Mouse (Mus musculus) lung, postnatal 36 days (tissue): Measurements from ENCODE around the gene Fry.

ENCODE experiments used
- DNase-seq: peaks from one replicate; pipeline ENCODE4 v3.0.0; 2022; ENCODE audit warnings: mixed read lengths

Gene Fry

DNA sequence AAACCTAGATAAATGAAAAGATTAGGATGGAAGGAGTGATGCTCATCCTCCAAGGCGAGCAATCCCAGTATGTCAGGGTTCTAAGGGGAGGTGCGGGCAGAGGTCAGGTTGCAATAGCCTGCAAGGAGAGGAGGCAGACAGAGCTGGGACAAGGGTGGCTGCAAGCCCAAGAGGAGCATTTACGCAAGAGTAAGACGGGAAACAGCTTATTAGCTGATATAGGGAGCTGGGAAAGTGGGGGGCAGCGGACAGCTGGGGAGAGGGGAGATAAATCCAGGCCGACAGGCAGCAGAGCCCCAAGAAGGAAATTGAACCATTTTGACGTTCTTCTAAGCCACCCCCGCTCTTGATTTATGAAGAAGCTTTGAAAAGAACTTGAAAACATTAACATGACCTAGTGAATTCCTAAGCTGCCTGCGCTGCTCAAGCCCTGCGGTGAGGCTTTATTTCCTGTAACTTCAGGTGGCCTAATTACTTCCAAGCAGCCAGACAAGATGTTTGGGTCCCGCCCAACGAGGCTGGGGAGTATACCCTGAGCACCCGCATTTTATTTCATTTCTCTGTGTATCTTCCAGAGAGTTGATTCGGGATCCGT is 291.1 kb downstream of the Fry start:
- no peak for DNase-seq

GRCm38 (mm10) chr5:150412750-150413450 is 294.5 kb downstream of the Fry start:
- DNase-seq, result no peak

DNA sequence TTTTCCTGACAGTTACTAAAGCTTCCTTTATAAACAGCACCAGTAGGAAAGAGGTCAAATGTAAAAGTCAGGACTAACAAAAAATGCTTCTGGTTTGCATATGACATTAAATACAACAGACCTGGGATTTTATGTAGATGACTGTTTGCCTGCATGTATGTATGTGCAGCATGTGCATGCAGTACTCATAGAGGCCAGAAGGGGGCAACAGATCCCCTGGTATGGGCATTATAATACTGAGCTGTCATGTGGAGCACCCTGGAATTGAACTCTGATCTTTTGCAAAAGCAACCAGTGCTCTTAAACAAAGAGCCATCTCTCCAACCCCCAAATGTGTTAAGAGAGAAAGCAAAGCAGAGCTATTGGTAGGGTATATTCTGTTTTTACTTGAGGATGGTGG is 296.4 kb downstream of the Fry start:
- no peak for DNase-seq

DNA sequence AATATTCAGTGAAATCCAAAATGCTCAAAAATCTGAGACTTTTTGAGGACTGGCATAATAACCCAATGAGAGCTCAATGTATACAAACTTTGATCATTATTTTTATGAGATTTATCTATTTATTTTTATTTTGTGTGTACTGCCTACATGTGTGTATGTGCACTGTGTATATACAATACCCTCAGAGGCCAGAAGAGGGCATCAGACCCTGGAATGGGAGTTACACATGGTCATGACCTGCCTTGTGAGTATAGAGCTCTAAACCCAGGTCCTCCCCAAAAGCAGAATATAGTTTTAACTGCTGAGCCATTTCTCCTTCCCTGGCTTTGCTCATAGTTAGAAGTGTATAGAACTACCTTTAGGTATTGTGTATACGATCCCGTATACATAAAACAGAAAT is 298.8 kb downstream of the Fry start:
- DNase-seq, result no peak

GRCm38 (mm10) chr5:150418035-150418434 is 299.6 kb downstream of the Fry start:
- DNase-seq, result no peak

DNA sequence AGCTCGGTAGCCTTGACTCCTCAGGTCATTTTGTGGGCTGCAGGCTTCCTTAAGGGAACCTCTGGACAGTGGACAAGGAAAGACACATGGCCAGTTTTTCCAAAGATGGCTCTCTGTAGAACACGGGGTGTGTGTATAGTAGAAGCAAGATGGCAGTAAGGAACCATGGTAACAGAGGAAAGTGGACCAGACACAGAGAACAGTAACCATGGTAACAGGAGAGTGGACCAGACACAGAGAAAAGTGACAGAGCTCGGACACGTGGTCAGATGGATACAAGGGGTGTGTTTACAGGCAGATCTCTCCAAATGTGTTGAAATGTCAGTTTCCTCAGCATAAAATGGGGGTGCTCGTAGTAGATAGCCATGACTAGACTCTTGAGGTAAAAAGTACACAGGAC is 306.6 kb downstream of the Fry start:
- DNase-seq, result no peak

GRCm38 (mm10) chr5:150426595-150426994 is 308.1 kb downstream of the Fry start:
- DNase-seq, result peak; percentile 48

DNA sequence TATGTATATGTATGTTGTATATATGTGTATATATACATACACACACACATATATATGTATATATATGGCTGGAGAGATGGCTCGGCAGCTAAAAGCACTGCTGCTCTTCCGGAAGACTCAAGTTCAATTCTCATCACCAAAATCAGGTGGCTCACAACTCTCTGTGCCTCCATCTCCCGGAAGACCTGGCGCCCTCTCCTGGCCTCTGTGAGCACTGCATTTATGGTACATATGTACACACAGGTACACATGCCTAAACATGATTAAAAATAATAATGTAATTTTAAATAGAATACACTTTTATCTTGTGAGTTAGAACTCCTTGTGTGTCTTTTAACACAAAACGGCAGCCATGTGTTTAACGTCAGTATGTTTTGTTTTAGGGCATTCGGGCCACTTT is 312.8 kb downstream of the Fry start:
- peak; percentile 16 for DNase-seq

- DNase-seq, result no peak
Measured at GRCm38 (mm10) chr5:150432960-150433359, 314.5 kb downstream of the Fry start.

GRCm38 (mm10) chr5:150436629-150437389 is 318.4 kb downstream of the Fry start:
- no peak for DNase-seq

GRCm38 (mm10) chr5:150441690-150442089 is 323.2 kb downstream of the Fry start:
- DNase-seq, result peak; percentile 81

GRCm38 (mm10) chr5:150451281-150452003 is 333.0 kb downstream of the Fry start:
- peak; percentile 49 for DNase-seq

- no peak for DNase-seq
Measured at GRCm38 (mm10) chr5:150452004-150452626, 333.7 kb downstream of the Fry start.

GRCm38 (mm10) chr5:150452671-150453070 is 334.2 kb downstream of the Fry start:
- DNase-seq, result no peak

DNA sequence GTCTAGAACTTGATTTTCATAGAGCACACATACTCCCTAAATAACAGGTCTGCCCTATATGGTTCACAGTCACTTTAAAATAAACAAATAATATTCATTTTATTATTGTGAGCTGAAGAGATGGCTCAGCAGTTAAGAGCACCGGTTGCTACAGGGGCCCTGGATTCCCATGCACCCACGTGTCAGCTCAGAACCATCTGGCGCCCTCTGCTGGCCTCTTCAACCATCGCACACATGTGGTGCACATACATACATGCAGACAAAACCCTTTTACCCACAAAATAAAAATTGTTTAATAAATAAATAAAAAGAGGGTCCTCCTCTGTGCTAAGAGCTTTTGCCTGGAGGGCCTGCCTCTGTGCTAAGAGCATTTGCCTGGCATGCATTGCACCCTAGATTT is 335.0 kb downstream of the Fry start:
- no peak for DNase-seq

- DNase-seq, result peak; percentile 81
Measured at GRCm38 (mm10) chr5:150457165-150457903, 338.9 kb downstream of the Fry start.

DNA sequence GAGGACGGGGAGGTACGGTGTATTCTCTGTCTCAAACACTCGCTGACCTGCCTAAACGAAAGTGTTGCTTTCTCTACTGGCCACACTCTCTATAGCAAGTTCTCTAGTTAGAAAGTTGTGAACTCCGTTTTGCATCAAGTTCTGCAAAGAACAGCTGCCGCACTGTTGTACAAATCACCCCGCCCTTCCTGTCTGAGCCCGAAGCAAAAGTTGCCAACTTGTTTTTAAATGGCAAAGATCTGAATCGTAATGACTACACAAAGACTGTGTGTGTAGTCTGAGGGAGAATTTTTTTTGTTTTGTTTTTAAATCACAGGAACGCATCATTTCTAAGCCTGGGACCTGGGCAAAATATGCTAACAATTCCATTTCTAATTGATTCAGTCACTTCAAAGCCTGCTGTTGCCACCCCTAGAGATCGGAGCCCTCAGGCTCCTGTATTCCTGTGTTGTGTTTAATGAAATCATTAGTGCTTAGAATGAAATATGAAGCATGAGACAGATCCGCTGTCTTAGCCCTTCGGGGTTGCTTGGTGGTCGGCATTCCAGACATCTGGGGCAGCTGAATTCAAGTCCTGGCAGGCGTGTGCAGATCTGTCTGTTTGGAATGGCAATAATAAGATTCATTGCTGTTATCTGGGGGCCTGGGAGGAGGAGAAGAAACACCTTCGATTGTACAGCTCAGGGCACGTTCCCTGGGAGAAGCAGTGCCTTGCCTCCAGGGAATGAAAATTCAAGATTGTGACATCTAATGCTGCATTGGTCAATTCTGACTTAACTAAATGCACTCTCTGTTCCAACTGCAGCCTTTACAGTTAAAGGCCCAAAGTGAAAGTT is 339.7 kb downstream of the Fry start:
- DNase-seq, result peak; percentile 72

DNA sequence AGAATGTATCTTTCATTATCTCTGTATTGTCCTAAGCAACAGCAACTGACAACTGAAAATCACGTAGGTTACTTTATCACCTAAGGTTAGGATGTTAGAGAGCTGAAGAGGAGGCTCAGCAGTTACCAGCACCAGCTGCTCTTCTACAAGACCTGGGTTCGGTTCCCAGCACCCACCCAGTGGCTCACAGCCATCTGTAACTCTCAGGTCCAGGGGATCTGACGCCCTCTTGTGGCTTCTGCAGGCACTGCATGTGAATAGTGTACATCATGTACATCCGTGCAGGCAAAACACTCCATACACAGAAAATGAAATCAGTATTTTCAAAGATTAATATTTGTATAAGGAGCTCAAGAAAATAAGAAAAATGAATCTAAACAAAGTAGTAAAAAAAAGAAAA is 341.4 kb downstream of the Fry start:
- peak; percentile 34 for DNase-seq

- no peak for DNase-seq
Measured at GRCm38 (mm10) chr5:150464721-150465120, 346.3 kb downstream of the Fry start.

- DNase-seq, result peak; percentile 67
Measured at GRCm38 (mm10) chr5:150465218-150465617, 346.8 kb downstream of the Fry start.

GRCm38 (mm10) chr5:150466132-150466531 is 347.7 kb downstream of the Fry start:
- peak; percentile 98 for DNase-seq
